Mouse (Mus musculus): Measurements from ENCODE around the gene Gm9747. TPM values are rescaled to one million over a fixed set of nuclear protein-coding genes. Genes with fewer than 3 reads are reported as not detected.

The Gm9747 gene
- total and polyA plus RNA-seq, 3 experiments, result not detected

- Histone ChIP-seq H3K27me3 (replicated peaks) (no peaks in the 10 kb centered on the region), H3K27ac (ENCODE audit: insufficient read depth, low read depth) (no peak overlapping the region), H3K79me2 (replicated peaks; ENCODE audit: control insufficient read depth, extremely low read depth, insufficient read depth, poor library complexity, severe bottlenecking) (no peaks in the 10 kb centered on the region), H3K4me2 (ENCODE audit: insufficient read depth, low read depth, poor library complexity, severe bottlenecking) (no peak overlapping the region), H3K4me3 (replicated peaks in 1 of 3; ENCODE audit: low read depth in 2 of 3, low read length in 2 of 3, poor library complexity in 1 of 3) (no peak overlapping the region), H3K36me3 (replicated peaks in 1 of 2; ENCODE audit: control insufficient read depth in 1 of 2, insufficient read depth in 1 of 2, low read length in 1 of 2) (no peaks in the 10 kb centered on the region), H3K9ac (ENCODE audit: insufficient read depth, low read depth) (no peak overlapping the region), H3K9me3 (replicated peaks; ENCODE audit: low read length) (no peaks in the 10 kb centered on the region), H3K4me1 (ENCODE audit: control insufficient read depth in 1 of 2, insufficient read depth in 2 of 2) (no peaks in the 10 kb centered on the region)
- TF ChIP-seq CHD2 (IDR thresholded peaks at IDR 0.05; ENCODE audit: low read length) (no peak), JUND (conservative IDR thresholded peaks at IDR 0.05; ENCODE audit: low read depth, low read length) (no peak), IRF4 (IDR thresholded peaks at IDR 0.05; ENCODE audit: low read depth, low read length) (no peak), MAFK (IDR thresholded peaks at IDR 0.05; ENCODE audit: insufficient replicate concordance, low read length) (no peak), KAT2A (IDR thresholded peaks at IDR 0.05; ENCODE audit: insufficient replicate concordance, low read length) (no peak), MAX (IDR thresholded peaks at IDR 0.05; ENCODE audit: low read length) (no peak), NELFE (IDR thresholded peaks at IDR 0.05; ENCODE audit: low read depth, low read length) (no peak), CHD1 (IDR thresholded peaks at IDR 0.05; ENCODE audit: low read depth, low read length) (no peak), UBTF (IDR thresholded peaks at IDR 0.05; ENCODE audit: low read depth, low read length) (no peak), NRF1 (IDR thresholded peaks at IDR 0.05; ENCODE audit: low read depth, low read length) (no peak), MXI1 (IDR thresholded peaks at IDR 0.05; ENCODE audit: low read depth, low read length) (no peak), ZMIZ1 (IDR thresholded peaks at IDR 0.05; ENCODE audit: low read depth, low read length) (no peak), CTCF (conservative IDR thresholded peaks at IDR 0.05 in 1 of 2, IDR thresholded peaks at IDR 0.05 in 1 of 2; ENCODE audit: low read depth in 2 of 2, low read length in 2 of 2) (no peak)
- dilution Hi-C loops (cut with MboI; ENCODE audit: extremely low pct_ligation_motif_present, extremely low pct_unique_long_range_greater_than_20kb, low sequenced_read_pairs) (no loop called here), in situ Hi-C loops (cut with MboI; ENCODE audit: low pct_ligation_motif_present, low pct_unique_long_range_greater_than_20kb, low sequenced_read_pairs) (no loop called here)
- DNase-seq (ENCODE audit: extremely low read depth), result no peak
These were observed 25.4 kb downstream of the Gm9747 start for GRCm38 (mm10) chr1:82258331-82258730.

- dilution Hi-C loops (cut with MboI; ENCODE audit: extremely low pct_ligation_motif_present, extremely low pct_unique_long_range_greater_than_20kb, low sequenced_read_pairs) (no loop called here), in situ Hi-C loops (cut with MboI; ENCODE audit: low pct_ligation_motif_present, low pct_unique_long_range_greater_than_20kb, low sequenced_read_pairs) (no loop called here)
- Histone ChIP-seq H3K4me1 (ENCODE audit: control insufficient read depth in 1 of 2, insufficient read depth in 2 of 2) (no peaks in the 10 kb centered on the region), H3K4me2 (ENCODE audit: insufficient read depth, low read depth, poor library complexity, severe bottlenecking) (no peak overlapping the region), H3K4me3 (replicated peaks in 1 of 3; ENCODE audit: low read depth in 2 of 3, low read length in 2 of 3, poor library complexity in 1 of 3) (no peak overlapping the region), H3K9ac (ENCODE audit: insufficient read depth, low read depth) (no peak overlapping the region), H3K27ac (ENCODE audit: insufficient read depth, low read depth) (no peak overlapping the region), H3K9me3 (replicated peaks; ENCODE audit: low read length) (no peaks in the 10 kb centered on the region), H3K27me3 (replicated peaks) (no peaks in the 10 kb centered on the region), H3K36me3 (replicated peaks in 1 of 2; ENCODE audit: control insufficient read depth in 1 of 2, insufficient read depth in 1 of 2, low read length in 1 of 2) (no peaks in the 10 kb centered on the region), H3K79me2 (replicated peaks; ENCODE audit: control insufficient read depth, extremely low read depth, insufficient read depth, poor library complexity, severe bottlenecking) (no peaks in the 10 kb centered on the region)
- no peak for DNase-seq (ENCODE audit: extremely low read depth)
- TF ChIP-seq ELF1 (IDR thresholded peaks at IDR 0.05; ENCODE audit: low read depth, low read length) (no peak), E2F4 (IDR thresholded peaks at IDR 0.05; ENCODE audit: insufficient replicate concordance, low read depth, low read length) (no peak), BHLHE40 (IDR thresholded peaks at IDR 0.05; ENCODE audit: low read depth, low read length) (no peak), MYC (IDR thresholded peaks at IDR 0.05; ENCODE audit: low read depth, low read length) (no peak), GABPA (IDR thresholded peaks at IDR 0.05; ENCODE audit: insufficient replicate concordance, low read depth, low read length) (no peak), HCFC1 (IDR thresholded peaks at IDR 0.05; ENCODE audit: low read depth, low read length) (no peak), USF2 (conservative IDR thresholded peaks at IDR 0.05; ENCODE audit: low read depth, low read length) (no peak), POLR2AphosphoS2 (IDR thresholded peaks at IDR 0.05; ENCODE audit: low read depth, low read length) (no peak), RCOR1 (conservative IDR thresholded peaks at IDR 0.05; ENCODE audit: low read depth, low read length) (no peak), MAX (IDR thresholded peaks at IDR 0.05; ENCODE audit: low read length) (no peak), USF1 (IDR thresholded peaks at IDR 0.05; ENCODE audit: low read depth, low read length) (no peak), ZKSCAN1 (IDR thresholded peaks at IDR 0.05; ENCODE audit: borderline replicate concordance, low read depth, low read length) (no peak), MEF2A (IDR thresholded peaks at IDR 0.05; ENCODE audit: borderline replicate concordance, low read depth, low read length) (no peak), EP300 (IDR thresholded peaks at IDR 0.05; ENCODE audit: low read length) (no peak), TBP (conservative IDR thresholded peaks at IDR 0.05; ENCODE audit: low read depth, low read length) (no peak), CHD1 (IDR thresholded peaks at IDR 0.05; ENCODE audit: low read depth, low read length) (no peak)
These were observed 27.1 kb downstream of the Gm9747 start for GRCm38 (mm10) chr1:82260055-82260454.
